Mouse (Mus musculus): ENCODE results near the gene Arhgef33. TPM values are rescaled to one million over a fixed set of nuclear protein-coding genes. Genes with fewer than 3 reads are reported as not detected.

Arhgef33 gene
- polyA plus RNA-seq, 1 experiment from 2014 or later: 1.0 TPM

DNA sequence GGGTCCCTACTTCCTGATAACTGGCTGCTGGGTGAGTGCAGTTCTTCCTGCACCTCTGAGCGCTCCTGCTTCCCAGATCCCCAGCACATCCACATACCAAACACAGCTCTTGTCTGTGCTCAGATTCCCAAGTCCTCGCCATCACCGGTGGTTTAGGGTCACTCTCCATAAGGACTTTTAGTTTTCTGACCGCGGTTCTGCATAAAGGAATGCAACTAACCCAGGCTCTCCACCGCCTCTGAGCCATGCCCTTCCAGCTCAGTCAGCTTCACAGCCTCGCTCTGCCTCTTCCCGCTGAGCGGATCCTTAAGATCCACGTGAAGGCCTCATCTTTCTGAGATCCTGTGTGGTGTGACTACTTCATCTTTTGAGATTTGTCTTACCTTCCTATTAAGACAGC lies 82.8 kb downstream of the Arhgef33 start:
- ATAC-seq (no peak), DNase-seq (ENCODE audit: low spot score) (no peak)
- H3K36me3 ChIP-seq (ENCODE audit: insufficient read depth, low read length): no peaks in the 10 kb centered on the region
- H3K27me3 ChIP-seq (replicated peaks; ENCODE audit: insufficient read depth, low read length): no peaks in the 10 kb centered on the region
- no peak overlapping the region for H3K27ac ChIP-seq (ENCODE audit: low read length)
- no peak overlapping the region for H3K9ac ChIP-seq (replicated peaks; ENCODE audit: low read depth)
- no peak overlapping the region for H3K4me3 ChIP-seq (ENCODE audit: low read depth, low read length)
- no peak overlapping the region for H3K4me2 ChIP-seq (replicated peaks; ENCODE audit: low read depth, low read length)
- no peaks in the 10 kb centered on the region for H3K9me3 ChIP-seq (ENCODE audit: low read length)
- WGBS: 53% methylated on average over 10 of the region's 10 CpGs
- TF ChIP-seq CTCF (IDR thresholded peaks at IDR 0.05) (no peak), EP300 (IDR thresholded peaks at IDR 0.05) (no peak)
- H3K4me1 ChIP-seq (ENCODE audit: insufficient read depth, low read depth, low read length): no peaks in the 10 kb centered on the region

DNA sequence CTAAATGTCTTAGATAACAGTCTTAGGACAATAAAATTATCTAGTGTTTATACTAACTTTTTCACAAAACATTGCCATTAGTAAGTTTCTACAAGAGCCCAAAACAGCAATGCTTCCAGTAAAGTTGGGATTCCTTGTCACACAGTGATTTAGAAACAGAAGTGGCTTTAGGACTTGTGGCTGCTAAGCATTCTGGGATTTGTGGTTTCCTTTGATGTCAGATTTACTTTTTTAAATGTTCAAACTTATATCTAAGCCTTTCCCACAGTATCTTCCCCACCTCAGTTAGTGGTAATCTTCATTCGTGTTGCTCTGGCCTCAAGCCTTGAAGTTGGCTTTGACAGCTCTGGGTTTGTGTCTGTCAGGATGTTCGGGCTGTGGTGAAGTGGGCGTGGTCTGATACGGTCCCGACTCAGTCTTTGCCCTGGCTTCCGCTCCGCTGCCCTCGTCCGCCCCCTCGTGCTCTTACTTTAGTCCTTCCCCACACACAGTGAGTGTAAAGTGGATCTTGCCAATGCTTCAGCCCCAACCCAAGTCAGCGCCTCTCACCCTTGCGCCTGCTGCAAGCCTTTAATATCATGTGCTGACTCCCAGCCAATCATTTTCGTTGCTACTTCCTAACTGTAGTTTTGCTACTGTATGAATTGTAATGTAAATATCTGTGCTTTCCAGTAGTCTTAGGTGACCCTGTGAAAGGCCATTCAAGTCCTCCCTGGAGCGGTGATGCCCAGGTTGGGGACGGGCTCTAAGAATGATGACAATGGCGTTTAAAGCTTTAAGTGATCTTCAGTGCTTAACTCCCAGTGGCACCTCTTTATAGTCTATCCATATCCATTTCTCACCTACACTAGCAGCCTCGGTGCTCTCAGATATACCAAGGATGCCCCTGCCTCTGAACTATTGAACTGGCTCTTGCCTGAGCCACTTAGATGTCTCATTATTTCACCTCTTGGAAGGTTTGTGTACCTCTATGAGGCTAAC lies 84.5 kb downstream of the Arhgef33 start:
- Histone ChIP-seq H3K36me3 (ENCODE audit: insufficient read depth, low read length) (no peaks in the 10 kb centered on the region), H3K9ac (replicated peaks; ENCODE audit: low read depth) (0 out of 2 replicates have a peak overlapping the region, but pooled peaks have one; percentile 0), H3K9me3 (ENCODE audit: low read length) (no peaks in the 10 kb centered on the region), H3K4me3 (ENCODE audit: low read depth, low read length) (peak overlapping the region; percentile 31), H3K4me2 (replicated peaks; ENCODE audit: low read depth, low read length) (peak overlapping the region; percentile 61), H3K4me1 (ENCODE audit: insufficient read depth, low read depth, low read length) (no peaks in the 10 kb centered on the region), H3K27me3 (replicated peaks; ENCODE audit: insufficient read depth, low read length) (no peaks in the 10 kb centered on the region), H3K27ac (ENCODE audit: low read length) (no peak overlapping the region)
- ATAC-seq: peak; percentile 96
- 11% methylated on average over 17 of the region's 17 CpGs for WGBS
- DNase-seq (ENCODE audit: low spot score): peak; percentile 90
- TF ChIP-seq CTCF (IDR thresholded peaks at IDR 0.05): peak; percentile 68
- no peak for TF ChIP-seq EP300 (IDR thresholded peaks at IDR 0.05)

DNA sequence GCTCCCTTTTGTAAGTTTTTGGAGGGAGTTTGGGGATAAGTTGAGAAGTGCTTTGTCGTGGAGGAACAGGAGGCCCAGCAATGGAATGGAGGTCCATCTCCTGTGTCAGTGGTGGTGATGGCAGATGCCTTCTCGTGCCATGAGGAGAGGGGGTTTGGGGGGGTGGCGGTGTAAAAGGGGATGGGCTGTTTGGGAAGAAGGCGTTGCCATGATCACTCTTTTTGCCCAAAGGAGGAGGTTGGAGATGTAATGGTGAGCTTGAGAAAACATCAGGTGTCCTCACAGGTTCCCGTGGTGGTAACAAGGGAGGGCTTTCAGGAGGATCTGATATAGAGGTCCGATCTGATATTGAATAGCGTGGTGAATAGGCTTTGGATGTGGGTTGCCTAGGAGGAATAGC lies 91.0 kb downstream of the Arhgef33 start:
- WGBS: 90% methylated on average over 7 of the region's 7 CpGs

GRCm38 (mm10) chr17:80411182-80411581 lies 104.0 kb downstream of the Arhgef33 start:
- H3K9me3 ChIP-seq (ENCODE audit: low read length): no peaks in the 10 kb centered on the region
- H3K27me3 ChIP-seq (replicated peaks; ENCODE audit: insufficient read depth, low read length): no peaks in the 10 kb centered on the region
- TF ChIP-seq CTCF (IDR thresholded peaks at IDR 0.05) (peak; percentile 61), EP300 (IDR thresholded peaks at IDR 0.05) (no peak)
- peaks cover 25% of the 10 kb centered on the region; the same call in 1 of the 2 replicates for H3K36me3 ChIP-seq (ENCODE audit: insufficient read depth, low read length)
- 48% methylated on average over 1 of the region's 1 CpGs for WGBS
- H3K4me3 ChIP-seq (ENCODE audit: low read depth, low read length): no peak overlapping the region
- DNase-seq (ENCODE audit: low spot score) (no peak), ATAC-seq (no peak)
- H3K4me1 ChIP-seq (ENCODE audit: insufficient read depth, low read depth, low read length): no peaks in the 10 kb centered on the region
- no peak overlapping the region for H3K9ac ChIP-seq (replicated peaks; ENCODE audit: low read depth)
- no peak overlapping the region for H3K4me2 ChIP-seq (replicated peaks; ENCODE audit: low read depth, low read length)
- H3K27ac ChIP-seq (ENCODE audit: low read length): no peak overlapping the region

More for the DNA sequence above, 91.0 kb downstream of the Arhgef33 start:
- H3K4me2 ChIP-seq (replicated peaks; ENCODE audit: low read depth, low read length): no peak overlapping the region
- H3K27ac ChIP-seq (ENCODE audit: low read length): no peak overlapping the region
- H3K4me1 ChIP-seq (ENCODE audit: insufficient read depth, low read depth, low read length): no peaks in the 10 kb centered on the region
- no peak overlapping the region for H3K4me3 ChIP-seq (ENCODE audit: low read depth, low read length)
- no peak overlapping the region for H3K9ac ChIP-seq (replicated peaks; ENCODE audit: low read depth)
- H3K27me3 ChIP-seq (replicated peaks; ENCODE audit: insufficient read depth, low read length): no peaks in the 10 kb centered on the region
- no peaks in the 10 kb centered on the region for H3K9me3 ChIP-seq (ENCODE audit: low read length)
- ATAC-seq (no peak), DNase-seq (ENCODE audit: low spot score) (no peak)
- TF ChIP-seq CTCF (IDR thresholded peaks at IDR 0.05) (no peak), EP300 (IDR thresholded peaks at IDR 0.05) (no peak)
- peaks cover 14% of the 10 kb centered on the region; the same call in 1 of the 2 replicates for H3K36me3 ChIP-seq (ENCODE audit: insufficient read depth, low read length)

DNA sequence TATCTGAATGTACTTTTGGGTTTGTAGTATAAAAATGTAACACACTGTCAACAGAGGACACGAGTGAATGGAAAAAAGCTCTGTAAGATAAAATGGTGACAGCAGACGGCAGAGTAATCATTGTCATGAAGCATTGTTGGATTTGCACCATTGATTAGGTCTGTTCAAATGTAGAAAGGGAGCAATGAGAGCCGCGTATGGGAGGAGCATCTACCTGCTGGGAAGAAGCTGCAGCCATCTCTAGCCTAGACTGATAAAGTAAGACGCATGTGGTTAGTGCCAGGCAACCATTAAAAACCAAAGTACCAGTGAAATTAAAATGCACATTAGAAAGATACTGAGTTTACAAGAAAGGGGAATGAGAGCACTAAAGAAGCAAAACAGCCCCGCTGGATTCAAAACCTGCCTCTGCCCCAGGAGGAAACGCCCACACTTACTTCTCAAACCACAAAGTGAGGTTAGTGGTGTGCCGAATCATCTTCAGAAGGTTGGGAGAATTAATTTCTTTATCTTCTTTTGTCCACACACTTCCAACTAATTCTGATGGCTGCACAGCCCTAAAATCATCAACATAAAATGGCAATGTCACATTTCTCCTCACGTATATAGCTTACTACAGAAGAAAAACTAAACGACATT lies 111.5 kb downstream of the Arhgef33 start:
- Histone ChIP-seq H3K4me3 (ENCODE audit: low read depth, low read length) (no peak overlapping the region), H3K9me3 (ENCODE audit: low read length) (no peaks in the 10 kb centered on the region), H3K4me2 (replicated peaks; ENCODE audit: low read depth, low read length) (no peak overlapping the region), H3K4me1 (ENCODE audit: insufficient read depth, low read depth, low read length) (no peaks in the 10 kb centered on the region), H3K9ac (replicated peaks; ENCODE audit: low read depth) (no peak overlapping the region), H3K27me3 (replicated peaks; ENCODE audit: insufficient read depth, low read length) (no peaks in the 10 kb centered on the region), H3K36me3 (ENCODE audit: insufficient read depth, low read length) (peaks cover 28% of the 10 kb centered on the region; the same call in 1 of the 2 replicates), H3K27ac (ENCODE audit: low read length) (no peak overlapping the region)
- WGBS: 83% methylated on average over 10 of the region's 10 CpGs
- DNase-seq (ENCODE audit: low spot score) (no peak), ATAC-seq (no peak)
- TF ChIP-seq CTCF (IDR thresholded peaks at IDR 0.05) (no peak), EP300 (IDR thresholded peaks at IDR 0.05) (no peak)

DNA sequence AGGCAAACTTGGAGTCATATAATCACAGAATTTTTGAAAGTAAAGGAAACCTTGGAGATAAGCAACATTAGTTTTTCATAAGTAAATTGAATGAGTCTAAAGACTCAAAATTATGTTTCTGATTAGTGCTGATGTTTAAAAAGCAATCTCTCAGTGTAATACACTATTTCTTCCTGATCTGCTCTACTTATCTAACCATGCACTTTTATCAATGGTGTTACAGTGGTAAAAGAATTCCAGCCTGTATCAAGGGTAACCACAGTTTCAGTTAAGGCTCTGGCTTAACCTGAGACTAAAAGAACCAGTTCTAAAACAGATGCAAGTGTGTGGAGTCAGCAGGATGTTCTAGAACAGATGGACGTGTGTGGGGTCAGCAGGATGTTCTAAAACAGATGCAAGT lies 113.8 kb downstream of the Arhgef33 start:
- Histone ChIP-seq H3K27me3 (replicated peaks; ENCODE audit: insufficient read depth, low read length) (no peaks in the 10 kb centered on the region), H3K4me2 (replicated peaks; ENCODE audit: low read depth, low read length) (no peak overlapping the region), H3K4me3 (ENCODE audit: low read depth, low read length) (no peak overlapping the region), H3K9me3 (ENCODE audit: low read length) (no peaks in the 10 kb centered on the region), H3K9ac (replicated peaks; ENCODE audit: low read depth) (no peak overlapping the region), H3K36me3 (ENCODE audit: insufficient read depth, low read length) (peaks cover 24% of the 10 kb centered on the region; the same call in 1 of the 2 replicates), H3K4me1 (ENCODE audit: insufficient read depth, low read depth, low read length) (no peaks in the 10 kb centered on the region), H3K27ac (ENCODE audit: low read length) (no peak overlapping the region)
- ATAC-seq (no peak), DNase-seq (ENCODE audit: low spot score) (no peak)
- no peak for TF ChIP-seq CTCF (IDR thresholded peaks at IDR 0.05)
- no peak for TF ChIP-seq EP300 (IDR thresholded peaks at IDR 0.05)
- 98% methylated on average over 1 of the region's 1 CpGs for WGBS

Measured in lung, postnatal 0 days (tissue).